Mouse (Mus musculus) leukemia stem cell, adult 10-12 weeks (primary cell): ENCODE results near the gene Sirt7. TPM values are rescaled to one million over a fixed set of nuclear protein-coding genes. Genes with fewer than 3 reads are reported as not detected.

ENCODE experiments used
- polyA plus RNA-seq: library from polyadenylated mRNA; stranded (reverse); fragments of >175 nt; gene quantifications from 2 replicates; pipeline ENCODE4 v1.2.3, GENCODE M21; 2012; ENCODE audit warnings: low replicate concordance

The Sirt7 gene
- 147 and 228 TPM in 2 replicates for polyA plus RNA-seq

GRCm38 (mm10) chr11:120625152-120625775 is at the start of gene Sirt7:
Gene Sirt7, minus strand, starts transcription at chr11:120625240.

GRCm38 (mm10) chr11:120672687-120673593 is 47.9 kb upstream of the Sirt7 start, which contains the start of gene Aspscr1:
Gene Aspscr1, plus strand, starts transcription at chr11:120672973.

GRCm38 (mm10) chr11:120661076-120661460 is 36.0 kb upstream of the Sirt7 start, which contains the start of gene Notum:
Gene Notum, minus strand, starts transcription at chr11:120661175.

GRCm38 (mm10) chr11:120648001-120648476 is 23.0 kb upstream of the Sirt7 start, which contains the start of gene Myadml2:
Gene Myadml2, minus strand, starts transcription at chr11:120648158.

GRCm38 (mm10) chr11:120643601-120643987 is 18.6 kb upstream of the Sirt7 start, which contains the start of gene Pycr1:
Gene Pycr1, minus strand, starts transcription at chr11:120643769.

GRCm38 (mm10) chr11:120633520-120634343 is 8.7 kb upstream of the Sirt7 start, which contains the start of gene Mafg:
Gene Mafg, minus strand, starts transcription at chr11:120633600.

GRCm38 (mm10) chr11:120617519-120618112 is 7.4 kb downstream of the Sirt7 start, which contains the start of gene Pcyt2:
Gene Pcyt2, minus strand, starts transcription at chr11:120617936.

GRCm38 (mm10) chr11:120608241-120609034 is 16.6 kb downstream of the Sirt7 start, which contains the start of gene Npb:
Gene Npb, plus strand, starts transcription at chr11:120608477.

GRCm38 (mm10) chr11:120598283-120598989 is 26.6 kb downstream of the Sirt7 start, which contains the start of the genes Alyref and Anapc11:
Gene Alyref, minus strand, starts transcription at chr11:120598365.
Gene Anapc11, plus strand, starts transcription at chr11:120598421.

GRCm38 (mm10) chr11:120581490-120582267 is 43.4 kb downstream of the Sirt7 start, which contains the start of gene Arhgdia:
Gene Arhgdia, minus strand, starts transcription at chr11:120581624.

GRCm38 (mm10) chr11:120572752-120573584 is 52.1 kb downstream of the Sirt7 start, which contains the start of gene P4hb:
Gene P4hb, minus strand, starts transcription at chr11:120573253.

Other genes with a start within 250 kb of the Sirt7 start
- gene Faap100, start 246.5 kb downstream of the Sirt7 start, polyA plus RNA-seq: 16.7 and 41.0 TPM in 2 replicates
- gene Nploc4, start 187.5 kb downstream of the Sirt7 start, polyA plus RNA-seq: 82.3 and 226 TPM in 2 replicates
- gene Tspan10, start 182.6 kb downstream of the Sirt7 start, polyA plus RNA-seq: 0.17 TPM in 1 of 2 replicates, not detected in the other
- gene Pde6g, start 171.7 kb downstream of the Sirt7 start, polyA plus RNA-seq: 0.20 and 0.28 TPM in 2 replicates
- 6.7 and 11.8 TPM in 2 replicates for gene Oxld1, start 167.2 kb downstream of the Sirt7 start, polyA plus RNA-seq
- gene Ccdc137, start 167.1 kb downstream of the Sirt7 start, polyA plus RNA-seq: 33.7 and 46.9 TPM in 2 replicates
- 9.5 and 17.8 TPM in 2 replicates for gene Arl16, start 157.6 kb downstream of the Sirt7 start, polyA plus RNA-seq
- gene Mrpl12, start 140.6 kb downstream of the Sirt7 start, polyA plus RNA-seq: 288 and 518 TPM in 2 replicates
- gene Slc25a10, start 133.4 kb downstream of the Sirt7 start, polyA plus RNA-seq: 94.0 and 114 TPM in 2 replicates
- not detected in 2 replicates for gene Gcgr, start 94.5 kb downstream of the Sirt7 start, polyA plus RNA-seq
- 63.8 and 96.4 TPM in 2 replicates for gene Mcrip1, start 75.5 kb downstream of the Sirt7 start, polyA plus RNA-seq
- not detected in 2 replicates for gene Ppp1r27, start 74.1 kb downstream of the Sirt7 start, polyA plus RNA-seq
- 998 and 1,537 TPM in 2 replicates for gene P4hb, start 52.0 kb downstream of the Sirt7 start, polyA plus RNA-seq
- gene Arhgdia, start 43.6 kb downstream of the Sirt7 start, polyA plus RNA-seq: 596 and 1,231 TPM in 2 replicates
- 192 and 295 TPM in 2 replicates for gene Alyref, start 26.9 kb downstream of the Sirt7 start, polyA plus RNA-seq
- 39.8 and 162 TPM in 2 replicates for gene Anapc11, start 26.8 kb downstream of the Sirt7 start, polyA plus RNA-seq
- 2.4 and 7.0 TPM in 2 replicates for gene Npb, start 16.8 kb downstream of the Sirt7 start, polyA plus RNA-seq
- gene Pcyt2, start 7.3 kb downstream of the Sirt7 start, polyA plus RNA-seq: 56.6 and 107 TPM in 2 replicates
- 103 and 176 TPM in 2 replicates for gene Mafg, start 8.4 kb upstream of the Sirt7 start, polyA plus RNA-seq
- gene Pycr1, start 18.5 kb upstream of the Sirt7 start, polyA plus RNA-seq: 2.3 and 2.7 TPM in 2 replicates
- not detected in 2 replicates for gene Myadml2, start 22.9 kb upstream of the Sirt7 start, polyA plus RNA-seq
- 0.28 and 0.48 TPM in 2 replicates for gene Notum, start 35.9 kb upstream of the Sirt7 start, polyA plus RNA-seq
- 168 and 366 TPM in 2 replicates for gene Aspscr1, start 47.7 kb upstream of the Sirt7 start, polyA plus RNA-seq
- 33.5 and 180 TPM in 2 replicates for gene Cenpx, start 88.5 kb upstream of the Sirt7 start, polyA plus RNA-seq
- gene Lrrc45, start 88.7 kb upstream of the Sirt7 start, polyA plus RNA-seq: 29.3 and 37.4 TPM in 2 replicates
- 3.6 and 5.3 TPM in 2 replicates for gene Rac3, start 96.2 kb upstream of the Sirt7 start, polyA plus RNA-seq
- 8.7 and 44.1 TPM in 2 replicates for gene Dcxr, start 102.0 kb upstream of the Sirt7 start, polyA plus RNA-seq
- gene Cbr2, start 106.9 kb upstream of the Sirt7 start, polyA plus RNA-seq: 2.4 and 4.0 TPM in 2 replicates
- 269 and 1,219 TPM in 2 replicates for gene Hmga1b, start 137.6 kb upstream of the Sirt7 start, polyA plus RNA-seq
- gene Rfng, start 159.0 kb upstream of the Sirt7 start, polyA plus RNA-seq: 41.1 and 90.1 TPM in 2 replicates
- gene Gps1, start 159.0 kb upstream of the Sirt7 start, polyA plus RNA-seq: 35.0 and 37.0 TPM in 2 replicates
- 123 and 193 TPM in 2 replicates for gene Dus1l, start 171.2 kb upstream of the Sirt7 start, polyA plus RNA-seq
- gene Fasn, start 199.3 kb upstream of the Sirt7 start, polyA plus RNA-seq: 69.7 and 289 TPM in 2 replicates